Mouse (Mus musculus) left cerebral cortex, postnatal 36 days (tissue): ENCODE measurements at regions not wholly inside any gene's neighbourhood (a gene's known extent, or its start where the extent isn't known, plus 50 kb on each side); places are given as distances from the start of the nearest gene placed in this dataset.

Experiments
- DNase-seq, 2 experiments: peaks; one replicate each; pipeline ENCODE4 v3.0.0; 2021 to 2022; ENCODE audit warnings: low spot score in 2 of 2, mixed read lengths in 1 of 2
- intact Hi-C: fragments of 180-260 bp; cut with DNase I; formaldehyde crosslinking; loops from one replicate; pipeline ENCODE4 v1.15.1; 2025

- no peak for DNase-seq
- intact Hi-C loops: no loop called here
Observed at GRCm38 (mm10) chr4:119057826-119058225, 50.7 kb upstream of the Slc2a1 start.
